Mouse (Mus musculus) CH12.LX (cell line): ENCODE measurements around the gene Adat3.

Experiments used
- CHD1 ChIP-seq: IDR thresholded peaks from 2 replicates; pipeline ENCODE4 v1.6.1; 2012; ENCODE audit warnings: low read depth, low read length, improper control_type of control experiment, inconsistent platforms
- CHD2 ChIP-seq: IDR thresholded peaks from 2 replicates; pipeline ENCODE4 v1.6.1; 2011; ENCODE audit warnings: low read length, improper control_type of control experiment
- CTCF ChIP-seq, 2 experiments: IDR thresholded peaks in 1 of 2; conservative IDR thresholded peaks in 1 of 2; 2 replicates each; pipeline ENCODE4 v1.5.1; 2011 to 2012; ENCODE audit warnings: low read depth in 2 of 2, low read length in 2 of 2, improper control_type of control experiment in 1 of 2, inconsistent platforms in 1 of 2, mild to moderate bottlenecking in 1 of 2, moderate library complexity in 1 of 2
- E2F4 ChIP-seq: IDR thresholded peaks from 2 replicates; pipeline ENCODE4 v1.6.1; 2011; ENCODE audit warnings: low read depth, low read length, improper control_type of control experiment; ENCODE audit not compliant: insufficient replicate concordance
- EP300 ChIP-seq: IDR thresholded peaks from 2 replicates; pipeline ENCODE4 v1.6.1; 2011; ENCODE audit warnings: low read length, improper control_type of control experiment
- ETS1 ChIP-seq: conservative IDR thresholded peaks from 2 replicates; pipeline ENCODE4 v1.6.1; 2012; ENCODE audit warnings: low read depth, mild to moderate bottlenecking, inconsistent platforms, low read length, improper control_type of control experiment, moderate library complexity
- GABPA ChIP-seq: IDR thresholded peaks from 2 replicates; pipeline ENCODE4 v1.6.1; 2012; ENCODE audit warnings: low read depth, low read length, improper control_type of control experiment, inconsistent platforms; ENCODE audit not compliant: insufficient replicate concordance
- MXI1 ChIP-seq: IDR thresholded peaks from 2 replicates; pipeline ENCODE4 v1.6.1; 2011; ENCODE audit warnings: mild to moderate bottlenecking, low read depth, low read length, improper control_type of control experiment
- POLR2A ChIP-seq: IDR thresholded peaks from 2 replicates; pipeline ENCODE4 v1.6.1; 2011; ENCODE audit warnings: low read depth, mild to moderate bottlenecking, improper control_type of control experiment, low read length
- POLR2AphosphoS2 ChIP-seq: IDR thresholded peaks from 2 replicates; pipeline ENCODE4 v1.6.1; 2011; ENCODE audit warnings: low read depth, low read length, improper control_type of control experiment
- SMC3 ChIP-seq: IDR thresholded peaks from 2 replicates; pipeline ENCODE4 v1.6.1; 2011; ENCODE audit warnings: low read depth, low read length, improper control_type of control experiment
- TBP ChIP-seq: conservative IDR thresholded peaks from 2 replicates; pipeline ENCODE4 v1.6.1; 2011; ENCODE audit warnings: low read depth, low read length, improper control_type of control experiment
- TCF12 ChIP-seq: IDR thresholded peaks from 2 replicates; pipeline ENCODE4 v1.6.1; 2014; ENCODE audit warnings: low read depth, mild to moderate bottlenecking, inconsistent platforms, low read length, improper control_type of control experiment
- ZC3H11A ChIP-seq: IDR thresholded peaks from 2 replicates; pipeline ENCODE4 v1.6.1; 2012; ENCODE audit warnings: low read depth, mild to moderate bottlenecking, inconsistent platforms, low read length, improper control_type of control experiment

DNA sequence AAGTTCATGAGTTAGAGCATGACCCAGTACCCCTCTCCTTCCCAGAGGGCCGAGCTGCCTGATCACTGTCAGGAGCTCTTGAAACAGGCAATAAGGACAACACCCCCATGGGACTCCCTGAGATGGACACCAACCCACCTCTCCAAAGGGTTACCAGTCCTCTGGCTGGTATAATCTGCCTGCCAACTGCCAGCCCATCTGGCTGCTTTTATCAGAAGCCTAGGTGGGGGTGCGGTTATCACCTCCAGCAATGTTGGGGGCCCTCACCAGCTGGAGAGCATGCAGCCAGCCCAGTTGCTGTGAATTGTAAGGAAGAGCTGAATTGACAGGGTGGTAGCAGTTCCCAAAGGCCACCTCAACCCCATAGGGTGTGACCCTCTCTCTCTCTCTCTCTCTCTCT is 30.2 kb upstream of the Adat3 start:
- 0 out of 2 replicates have a peak, but pooled peaks have one; percentile 10 for TF ChIP-seq POLR2A
- TF ChIP-seq CTCF (conservative IDR thresholded peaks at IDR 0.05 in 1 of 2, IDR thresholded peaks at IDR 0.05 in 1 of 2; ENCODE audit: low read depth in 2 of 2, low read length in 2 of 2): no peak
- no peak for TF ChIP-seq ETS1
- no peak for TF ChIP-seq GABPA
- TF ChIP-seq MXI1: no peak
- no peak for TF ChIP-seq POLR2AphosphoS2
- no peak for TF ChIP-seq E2F4
- TF ChIP-seq TBP: no peak
- TF ChIP-seq EP300: no peak
- TF ChIP-seq ZC3H11A: no peak
- TF ChIP-seq SMC3: no peak
- no peak for TF ChIP-seq TCF12
- no peak for TF ChIP-seq CHD2
- no peak for TF ChIP-seq CHD1
